Mouse (Mus musculus): ENCODE measurements around the gene Vmn2r121.

The Vmn2r121 gene

GRCm38 (mm10) chrX:124135852-124136251, at the start of gene Vmn2r121:
Gene Vmn2r121 (minus strand): TSS chrX:124135952.
- DNase-seq (ENCODE audit: low spot score) = no peak

Data from urinary bladder, postnatal 25 days (tissue).